Mouse (Mus musculus) limb, embryonic 12.5 days (tissue): ENCODE data around the gene Cyb5r4. TPM values are rescaled to one million over a fixed set of nuclear protein-coding genes. Genes with fewer than 3 reads are reported as not detected.
"Not testable (repeated sequence)": the region's sequence is repeated elsewhere in the genome, so short reads cannot be mapped to it uniquely, and the experiment has no call there.

ENCODE experiments used
- ATAC-seq: fragments of 200-750 bp; cut with Nextera tagmentation; 2 replicates; pipeline ENCODE4 v1.8.0; 2017; ENCODE audit warnings: low read depth, moderate TSS enrichment; ENCODE audit not compliant: insufficient number of reproducible peaks, insufficient read depth, low FRiP score, low TSS enrichment
- H3K27ac ChIP-seq: fragments of 300-500 bp; sonication (generic); 2 replicates; pipeline ENCODE4 v1.5.1; 2016; ENCODE audit warnings: mild to moderate bottlenecking, moderate library complexity
- H3K27me3 ChIP-seq: fragments of 300-500 bp; sonication (generic); 2 replicates; pipeline ENCODE4 v1.6.1; 2016; ENCODE audit warnings: mild to moderate bottlenecking, moderate library complexity
- H3K36me3 ChIP-seq: fragments of 300-500 bp; sonication (generic); 2 replicates; pipeline ENCODE4 v1.6.1; 2016; ENCODE audit warnings: mild to moderate bottlenecking, moderate library complexity
- H3K4me1 ChIP-seq: fragments of 300-500 bp; sonication (generic); replicated peaks from 2 replicates; pipeline ENCODE4 v1.6.1; 2016
- H3K4me2 ChIP-seq: fragments of 300-500 bp; sonication (generic); 2 replicates; pipeline ENCODE4 v1.6.1; 2016; ENCODE audit warnings: mild to moderate bottlenecking, moderate library complexity
- H3K4me3 ChIP-seq: fragments of 300-500 bp; sonication (generic); replicated peaks from 2 replicates; pipeline ENCODE4 v1.5.1; 2016; ENCODE audit warnings: mild to moderate bottlenecking
- H3K9ac ChIP-seq: fragments of 300-500 bp; sonication (generic); replicated peaks from 2 replicates; pipeline ENCODE4 v1.6.1; 2016; ENCODE audit warnings: mild to moderate bottlenecking, moderate library complexity
- H3K9me3 ChIP-seq: fragments of 300-500 bp; sonication (generic); 2 replicates; pipeline ENCODE4 v1.6.1; 2016; ENCODE audit warnings: mild to moderate bottlenecking, moderate library complexity
- WGBS: fragments of 180-500 bp; shearing (Covaris S2); methylation state at CpG from one replicate; pipeline ENCODE4 v1.1.7; 2016; 5-methylcytosine and 5-hydroxymethylcytosine counted together
- polyA plus RNA-seq: library from polyadenylated mRNA; unstranded; fragments of >200 nt; fragmentation: Nextera tagmentation; extraction: Ambion mirVana; gene quantifications from 2 replicates; pipeline ENCODE4 v1.2.1, GENCODE M21; 2016

Cyb5r4 gene
- polyA plus RNA-seq, 1 experiment from 2014 or later = 57.8 TPM

- H3K4me2 ChIP-seq = no peak overlapping the region
- H3K9me3 ChIP-seq = no peaks in the 10 kb centered on the region
- no peak overlapping the region for H3K27ac ChIP-seq
- H3K36me3 ChIP-seq = no peaks in the 10 kb centered on the region
- WGBS = 68% methylated on average over 2 of the region's 2 CpGs
- H3K4me1 ChIP-seq = no peaks in the 10 kb centered on the region
- H3K9ac ChIP-seq = no peak overlapping the region
- H3K4me3 ChIP-seq = no peak overlapping the region
- ATAC-seq = no peak
- no peaks in the 10 kb centered on the region for H3K27me3 ChIP-seq
Measured at GRCm38 (mm10) chr9:87097989-87098388, 76.2 kb downstream of the Cyb5r4 start.

- H3K9ac ChIP-seq = no peak overlapping the region
Measured at GRCm38 (mm10) chr9:87115019-87115418, 93.2 kb downstream of the Cyb5r4 start.

GRCm38 (mm10) chr9:87115456-87115931 is 93.7 kb downstream of the Cyb5r4 start:
- 77% methylated on average over 6 of the region's 6 CpGs for WGBS
- Histone ChIP-seq H3K4me3 (no peak overlapping the region), H3K9ac (no peak overlapping the region), H3K9me3 (no peaks in the 10 kb centered on the region), H3K4me2 (no peak overlapping the region), H3K36me3 (no peaks in the 10 kb centered on the region), H3K4me1 (0 out of 2 replicates have a peak, but pooled peaks cover 3% of the 10 kb centered on the region), H3K27me3 (no peaks in the 10 kb centered on the region), H3K27ac (no peak overlapping the region)
- ATAC-seq = no peak

More at GRCm38 (mm10) chr9:87115019-87115418, 93.2 kb downstream of the Cyb5r4 start:
- ATAC-seq = no peak
- Histone ChIP-seq H3K4me1 (0 out of 2 replicates have a peak, but pooled peaks cover 3% of the 10 kb centered on the region), H3K4me3 (no peak overlapping the region), H3K27ac (no peak overlapping the region), H3K36me3 (no peaks in the 10 kb centered on the region), H3K4me2 (no peak overlapping the region), H3K27me3 (no peaks in the 10 kb centered on the region), H3K9me3 (no peaks in the 10 kb centered on the region)
- 87% methylated on average over 5 of the region's 5 CpGs for WGBS

GRCm38 (mm10) chr9:87115978-87116377 is 94.2 kb downstream of the Cyb5r4 start:
- 46% methylated on average over 1 of the region's 1 CpGs for WGBS
- H3K27ac ChIP-seq = no peak overlapping the region
- H3K9ac ChIP-seq = no peak overlapping the region
- 0 out of 2 replicates have a peak, but pooled peaks cover 3% of the 10 kb centered on the region for H3K4me1 ChIP-seq
- no peak for ATAC-seq
- H3K36me3 ChIP-seq = no peaks in the 10 kb centered on the region
- H3K9me3 ChIP-seq = no peaks in the 10 kb centered on the region
- H3K4me2 ChIP-seq = no peak overlapping the region
- H3K4me3 ChIP-seq = no peak overlapping the region
- H3K27me3 ChIP-seq = no peaks in the 10 kb centered on the region

- H3K36me3 ChIP-seq = no peaks in the 10 kb centered on the region
Measured at GRCm38 (mm10) chr9:87118996-87119395, 97.2 kb downstream of the Cyb5r4 start.

GRCm38 (mm10) chr9:87121956-87122493 is 100.2 kb downstream of the Cyb5r4 start:
- Histone ChIP-seq H3K4me3 (no peak overlapping the region), H3K36me3 (no peaks in the 10 kb centered on the region), H3K4me2 (no peak overlapping the region), H3K4me1 (0 out of 2 replicates have a peak, but pooled peaks cover 3% of the 10 kb centered on the region), H3K27ac (no peak overlapping the region), H3K27me3 (no peaks in the 10 kb centered on the region), H3K9me3 (no peaks in the 10 kb centered on the region), H3K9ac (no peak overlapping the region)
- WGBS = 50% methylated on average over 9 of the region's 9 CpGs
- ATAC-seq = no peak

More at GRCm38 (mm10) chr9:87118996-87119395, 97.2 kb downstream of the Cyb5r4 start:
- no peak for ATAC-seq
- Histone ChIP-seq H3K27me3 (no peaks in the 10 kb centered on the region), H3K27ac (no peak overlapping the region), H3K4me2 (no peak overlapping the region), H3K9ac (no peak overlapping the region), H3K4me3 (no peak overlapping the region), H3K9me3 (no peaks in the 10 kb centered on the region), H3K4me1 (0 out of 2 replicates have a peak, but pooled peaks cover 3% of the 10 kb centered on the region)
- 55% methylated on average over 3 of the region's 3 CpGs for whole genome bisulfite sequencing

- not testable (repeated sequence) for H3K9me3 ChIP-seq, H3K27me3 ChIP-seq, H3K9ac ChIP-seq, H3K4me2 ChIP-seq, H3K27ac ChIP-seq, H3K36me3 ChIP-seq, ATAC-seq, H3K4me1 ChIP-seq, H3K4me3 ChIP-seq
- WGBS = 84% methylated on average over 6 of the region's 6 CpGs
Measured at GRCm38 (mm10) chr9:87127046-87127445, 105.2 kb downstream of the Cyb5r4 start.

Other genes with a start within 250 kb of the Cyb5r4 start
- 5.6 and 5.8 TPM in 2 replicates for gene Snap91, start 141.4 kb upstream of the Cyb5r4 start, polyA plus RNA-seq
- gene Ripply2, start 6.5 kb upstream of the Cyb5r4 start, polyA plus RNA-seq = not detected in 2 replicates
- gene Mrap2, start 122.3 kb downstream of the Cyb5r4 start, polyA plus RNA-seq = 0.14 and 0.27 TPM in 2 replicates
- gene Cep162, start 233.5 kb downstream of the Cyb5r4 start, polyA plus RNA-seq = 8.9 and 10.0 TPM in 2 replicates